Mouse (Mus musculus) G1E (cell line): ENCODE data around the gene Agbl3.

Experiments
- CTCF ChIP-seq: IDR thresholded peaks from 2 replicates; pipeline ENCODE4 v1.5.1; 2012; ENCODE audit warnings: low read depth, low read length, inconsistent platforms, mixed read lengths
- TAL1 ChIP-seq: conservative IDR thresholded peaks from 2 replicates; pipeline ENCODE4 v1.6.1; 2012; ENCODE audit warnings: low read depth, low read length, inconsistent platforms, mixed read lengths

DNA sequence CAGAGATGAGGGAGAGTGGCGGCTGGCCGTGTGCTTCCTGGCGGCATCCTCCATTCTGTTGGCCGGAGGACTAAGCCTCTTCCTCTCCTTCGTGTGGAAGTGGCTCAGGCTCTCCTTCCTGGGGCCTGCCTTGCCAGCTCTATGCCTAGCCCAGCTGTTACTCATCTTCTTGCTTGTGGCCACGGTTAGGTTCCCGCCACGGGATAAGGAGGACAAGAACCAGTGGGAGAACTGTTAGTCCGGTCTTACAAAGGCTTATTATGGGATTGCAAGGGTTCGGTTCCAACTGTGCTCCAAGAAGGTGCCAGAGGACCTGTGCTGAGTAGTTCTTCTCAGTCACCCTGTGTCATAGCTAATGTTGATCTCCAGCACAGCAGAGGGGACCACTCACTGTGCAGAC lies 92.6 kb downstream of the Agbl3 start:
- TF ChIP-seq CTCF (no peak), TAL1 (no peak)
